Mouse (Mus musculus) layer of hippocampus, postnatal 25 days (tissue): ENCODE data around the gene Nckap1. TPM values are rescaled to one million over a fixed set of nuclear protein-coding genes. Genes with fewer than 3 reads are reported as not detected.
A peak's percentile ranks its signal among the peaks of the same experiment; 100 is the strongest.

Experiments
- DNase-seq, 2 experiments: peaks; one replicate each; pipeline ENCODE4 v3.0.0; 2022; ENCODE audit warnings: mixed read lengths in 2 of 2, low spot score in 1 of 2; ENCODE audit errors: extremely low spot score in 1 of 2
- total RNA-seq, 2 experiments: library from RNA; stranded (reverse); gene quantifications; 2 replicates each; pipeline ENCODE4 v1.2.3; 2021

The Nckap1 gene
- 100 to 1,000 TPM; 553 to 555 TPM for total RNA-seq

GRCm38 (mm10) chr2:80581043-80581711 lies at the start of gene Nckap1:
Nckap1 (minus strand) TSS chr2:80581380.
- peak; percentile 78 to 89 for DNase-seq

GRCm38 (mm10) chr2:80624523-80624922 lies 43.3 kb upstream of the Nckap1 start:
- DNase-seq, result no peak

GRCm38 (mm10) chr2:80621921-80622320 lies 40.7 kb upstream of the Nckap1 start:
- no peak for DNase-seq

- DNase-seq, result no peak
These were observed 37.8 kb upstream of the Nckap1 start for GRCm38 (mm10) chr2:80618991-80619390.

- DNase-seq, result peak; percentile 89 to 98
These were observed 35.9 kb upstream of the Nckap1 start, which contains the start of the genes Dusp19 and Nup35 for GRCm38 (mm10) chr2:80616854-80617737. Dusp19 (plus strand) TSS chr2:80617045. Nup35 (plus strand) TSS chr2:80617236.

- DNase-seq, result peak in 1 of 2 experiments; percentile 52
These were observed 31.6 kb upstream of the Nckap1 start for GRCm38 (mm10) chr2:80612796-80613195.

GRCm38 (mm10) chr2:80612286-80612685 lies 31.1 kb upstream of the Nckap1 start:
- DNase-seq, result peak in 1 of 2 experiments; percentile 26

GRCm38 (mm10) chr2:80603771-80604426 lies 22.7 kb upstream of the Nckap1 start:
- peak in 1 of 2 experiments; percentile 19 for DNase-seq

- DNase-seq, result no peak
These were observed 21.6 kb upstream of the Nckap1 start for GRCm38 (mm10) chr2:80602756-80603155.

- DNase-seq, result no peak
These were observed 19.4 kb upstream of the Nckap1 start for GRCm38 (mm10) chr2:80600611-80601010.

- DNase-seq, result no peak
These were observed 18.7 kb upstream of the Nckap1 start for GRCm38 (mm10) chr2:80599850-80600249.

GRCm38 (mm10) chr2:80596960-80597359 lies 15.8 kb upstream of the Nckap1 start:
- DNase-seq, result no peak

- DNase-seq, result no peak
These were observed 13.2 kb upstream of the Nckap1 start for GRCm38 (mm10) chr2:80594215-80594918.

GRCm38 (mm10) chr2:80582356-80582755 lies 1.2 kb upstream of the Nckap1 start:
- DNase-seq, result no peak

GRCm38 (mm10) chr2:80580311-80580961 lies 744 bp downstream of the Nckap1 start:
- DNase-seq, result peak in 1 of 2 experiments; percentile 34

GRCm38 (mm10) chr2:80579253-80579891 lies 1.8 kb downstream of the Nckap1 start:
- no peak for DNase-seq

GRCm38 (mm10) chr2:80577286-80577685 lies 3.9 kb downstream of the Nckap1 start:
- DNase-seq, result no peak

- DNase-seq, result no peak
These were observed 10.5 kb downstream of the Nckap1 start for GRCm38 (mm10) chr2:80570656-80571055.

- DNase-seq, result no peak
These were observed 13.8 kb downstream of the Nckap1 start for GRCm38 (mm10) chr2:80567411-80567810.
